Mouse (Mus musculus): ENCODE measurements around the gene Kidins220.

Gene Kidins220

DNA sequence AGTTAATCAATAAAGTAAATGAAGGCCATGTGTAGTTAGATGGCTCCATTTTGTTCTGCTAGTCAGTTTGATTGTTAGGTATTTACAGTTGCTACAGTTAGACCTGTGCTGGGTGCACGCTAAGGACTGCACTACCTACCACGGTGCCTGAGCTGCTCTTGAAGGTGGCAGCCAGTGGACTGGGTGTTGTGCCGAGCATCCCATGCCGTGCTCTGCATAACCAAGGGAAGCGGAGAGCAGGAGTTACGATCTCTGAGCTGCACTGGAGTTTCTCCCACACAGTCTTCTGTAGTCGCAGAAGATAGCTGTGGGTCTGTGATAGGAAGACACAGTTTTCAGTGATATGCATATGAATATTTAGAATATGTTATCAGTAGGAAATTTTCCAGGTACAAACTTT is 51.6 kb downstream of the Kidins220 start:
- no peak for DNase-seq (ENCODE audit: low spot score)

DNA sequence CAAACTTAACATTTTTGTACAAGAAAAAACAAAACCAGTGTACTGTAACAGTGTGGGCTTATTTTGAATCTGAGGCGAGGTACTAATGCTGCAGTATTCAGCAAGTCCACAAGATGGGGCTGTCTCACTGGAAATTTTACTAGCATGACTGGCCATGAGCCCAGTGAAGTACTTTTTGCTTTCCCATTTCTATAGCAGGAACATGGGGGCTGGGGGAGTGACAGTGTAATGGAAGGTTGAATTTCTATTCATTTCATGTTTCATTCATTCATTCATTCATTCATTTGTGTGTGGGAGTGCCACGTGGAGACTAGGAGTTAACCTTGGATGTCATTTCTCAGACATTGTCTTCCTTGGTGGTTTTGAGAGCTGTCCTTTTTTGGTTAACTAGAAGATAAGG is 52.7 kb downstream of the Kidins220 start:
- DNase-seq (ENCODE audit: low spot score) = peak; percentile 54

DNA sequence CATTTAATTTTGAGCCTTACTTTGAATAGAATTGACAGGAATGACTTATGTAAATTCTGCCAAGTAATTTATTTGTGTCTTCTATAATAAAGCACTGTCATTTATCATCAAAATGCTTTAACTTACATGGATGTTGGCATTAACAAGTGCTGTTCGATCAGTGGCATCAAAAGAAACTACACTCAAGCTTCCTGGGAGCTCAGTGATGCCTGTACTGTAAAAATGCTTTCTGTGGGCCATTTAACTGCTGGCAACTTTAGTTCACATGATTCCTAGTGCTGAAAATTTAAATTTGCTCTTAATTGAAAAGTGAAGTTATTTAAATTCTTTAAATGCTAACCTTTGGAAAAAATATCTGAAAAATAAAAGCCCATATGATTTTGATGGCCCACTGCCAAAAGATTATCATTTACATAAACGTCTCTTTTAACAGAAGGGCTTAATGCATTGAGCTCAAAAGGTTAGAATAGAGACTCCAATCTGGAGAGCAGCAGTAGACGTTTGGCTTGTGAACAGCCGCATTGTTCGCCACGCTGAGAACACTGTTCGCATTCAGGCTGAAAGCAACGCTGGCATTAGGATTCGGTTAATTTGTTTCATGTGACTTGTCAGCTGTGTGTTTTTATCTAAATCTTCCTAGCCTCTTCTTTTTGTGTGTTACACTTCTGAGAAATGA is 59.1 kb downstream of the Kidins220 start:
- DNase-seq (ENCODE audit: low spot score) = no peak

DNA sequence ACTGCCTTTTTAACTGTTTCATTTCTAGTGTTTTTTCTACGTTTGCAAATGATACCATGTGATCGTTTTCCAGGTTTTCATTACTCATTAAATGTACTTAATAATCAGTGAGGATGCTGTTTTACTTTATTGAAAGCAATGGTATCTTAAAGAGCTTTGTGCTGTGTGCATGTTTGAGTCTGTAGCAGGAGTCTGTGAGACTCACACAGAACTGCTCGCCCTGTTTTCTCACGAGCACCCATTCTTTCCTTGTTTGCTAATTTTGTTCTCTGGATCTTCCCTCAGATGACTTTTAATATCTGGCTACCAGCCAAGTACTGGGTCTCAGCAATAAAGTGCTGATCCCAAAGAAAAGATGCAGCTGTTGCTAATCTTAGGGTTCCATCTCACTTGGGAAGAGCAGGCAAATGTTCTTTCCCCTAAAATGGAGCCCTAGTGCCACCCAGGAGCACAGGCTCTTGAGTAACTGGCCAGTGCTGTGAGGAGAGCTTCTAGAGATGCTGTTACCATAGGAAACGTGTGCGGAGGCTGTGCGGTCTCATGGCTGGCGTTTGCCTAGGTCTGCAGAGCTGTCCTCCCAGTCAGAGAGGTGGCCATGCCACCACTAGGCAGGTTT is 59.7 kb downstream of the Kidins220 start:
- DNase-seq (ENCODE audit: low spot score) = no peak

DNA sequence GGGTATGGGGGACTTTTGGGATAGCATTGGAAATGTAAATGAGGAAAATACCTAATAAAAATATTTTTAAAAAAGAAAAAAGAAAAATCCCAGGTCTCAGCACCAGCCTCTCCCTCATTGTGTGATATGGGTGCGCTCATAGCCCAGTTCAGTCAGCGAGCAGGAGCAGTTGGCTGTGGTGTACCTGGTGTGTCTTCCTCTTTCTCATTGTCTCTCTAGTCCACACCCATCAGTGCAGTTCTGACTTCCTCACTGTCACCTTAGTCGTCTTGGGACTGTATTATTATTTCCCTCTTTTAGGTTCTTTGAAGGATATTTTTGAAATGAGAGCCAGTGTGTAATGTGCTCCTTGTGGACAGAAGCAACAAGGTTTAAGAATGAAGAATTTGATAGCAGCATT is 61.3 kb downstream of the Kidins220 start:
- no peak for DNase-seq (ENCODE audit: low spot score)

DNA sequence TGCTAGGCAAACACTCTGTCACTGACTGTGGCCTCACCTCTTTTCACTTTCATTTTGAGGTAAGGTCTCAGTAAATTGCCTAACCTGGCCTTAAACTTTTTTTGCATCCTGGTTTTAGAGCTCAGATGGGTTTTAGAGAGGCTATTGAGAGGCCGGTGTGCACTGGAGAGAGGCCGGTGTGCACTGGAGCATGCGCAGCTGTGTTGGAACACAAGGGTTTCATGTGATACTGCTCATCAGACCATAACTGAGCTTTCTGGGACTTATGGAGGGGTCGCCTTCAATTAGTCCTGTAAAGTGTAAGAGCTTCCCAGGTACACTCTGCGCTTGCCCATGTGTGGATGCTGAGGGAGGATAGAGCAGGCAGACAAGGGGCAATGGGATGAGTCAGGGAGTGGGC is 62.5 kb downstream of the Kidins220 start:
- DNase-seq (ENCODE audit: low spot score) = no peak

DNA sequence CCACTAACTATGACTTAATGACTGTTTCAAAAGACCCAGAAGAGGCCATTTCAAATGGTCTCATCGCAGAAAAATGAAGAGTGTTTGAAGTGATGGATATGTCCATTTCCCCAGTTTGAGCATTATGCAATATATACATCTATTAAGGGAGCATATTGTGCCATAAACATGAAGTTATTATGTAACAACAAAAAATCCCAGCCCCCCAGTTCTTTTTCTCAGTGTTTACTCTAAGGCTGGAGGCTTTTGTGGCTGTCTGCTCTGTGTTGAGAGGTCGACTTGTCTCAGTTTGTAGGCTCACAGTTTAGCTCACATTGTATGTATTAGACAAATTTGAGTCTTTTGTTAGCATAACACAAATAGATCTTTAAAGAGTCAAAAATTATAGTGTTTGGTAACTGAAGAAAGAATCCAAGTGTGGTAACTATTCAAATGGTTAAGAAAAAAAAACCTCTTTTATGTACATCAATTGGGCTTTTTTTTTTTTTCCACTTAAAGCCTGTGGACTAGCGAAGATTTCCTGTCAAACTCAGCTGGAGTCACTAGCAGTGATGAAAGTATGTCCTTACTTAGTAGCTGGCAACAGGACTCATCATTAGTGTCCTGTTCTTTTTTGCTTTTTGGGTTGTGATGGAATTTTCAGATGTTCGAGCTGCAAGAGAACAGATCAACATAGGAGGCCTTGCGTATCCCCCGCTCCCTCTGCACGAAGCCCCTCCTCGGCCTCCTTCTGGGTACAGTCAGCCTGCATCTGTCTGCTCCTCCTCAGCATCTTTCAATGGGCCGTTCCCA is 63.2 kb downstream of the Kidins220 start:
- DNase-seq (ENCODE audit: low spot score) = no peak

DNA sequence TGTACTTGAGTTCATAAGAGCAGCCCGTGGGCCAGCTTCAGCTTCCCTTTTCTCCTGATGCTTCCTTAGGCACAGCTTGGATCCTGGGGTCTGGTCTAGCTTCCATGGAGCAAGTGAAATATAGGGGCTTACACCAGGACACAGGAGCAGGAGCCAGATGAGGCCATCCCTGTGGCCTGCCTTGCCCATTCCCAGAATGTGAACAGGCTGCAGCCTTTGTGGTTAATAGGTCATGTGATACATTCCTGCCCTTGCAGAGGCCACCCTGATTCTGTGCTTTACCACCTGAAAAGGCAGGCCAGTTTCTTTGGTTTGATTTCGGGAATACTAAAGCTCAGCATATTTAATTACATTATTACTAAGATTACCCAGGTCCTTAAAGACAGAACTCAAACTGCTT is 69.3 kb downstream of the Kidins220 start:
- DNase-seq (ENCODE audit: low spot score) = no peak

DNA sequence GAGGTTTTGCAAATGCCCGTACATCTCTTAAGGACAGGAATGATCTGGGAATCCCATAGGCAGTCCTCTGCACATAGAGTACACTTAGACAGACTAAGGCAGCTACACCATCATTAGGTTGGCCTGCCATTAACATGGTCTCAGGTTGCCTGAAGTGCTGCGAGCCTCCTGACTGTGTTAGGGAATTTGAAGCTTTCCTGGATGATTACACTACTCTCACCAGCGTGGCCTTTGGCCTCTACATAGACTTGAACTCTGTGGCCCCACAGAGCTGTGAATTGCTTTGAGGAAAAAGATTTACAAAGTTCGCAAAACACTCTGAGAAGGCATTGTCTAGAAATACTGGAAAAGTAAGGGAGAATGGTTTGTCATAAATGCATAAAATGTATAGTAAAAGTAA is 69.9 kb downstream of the Kidins220 start:
- DNase-seq (ENCODE audit: low spot score) = no peak

DNA sequence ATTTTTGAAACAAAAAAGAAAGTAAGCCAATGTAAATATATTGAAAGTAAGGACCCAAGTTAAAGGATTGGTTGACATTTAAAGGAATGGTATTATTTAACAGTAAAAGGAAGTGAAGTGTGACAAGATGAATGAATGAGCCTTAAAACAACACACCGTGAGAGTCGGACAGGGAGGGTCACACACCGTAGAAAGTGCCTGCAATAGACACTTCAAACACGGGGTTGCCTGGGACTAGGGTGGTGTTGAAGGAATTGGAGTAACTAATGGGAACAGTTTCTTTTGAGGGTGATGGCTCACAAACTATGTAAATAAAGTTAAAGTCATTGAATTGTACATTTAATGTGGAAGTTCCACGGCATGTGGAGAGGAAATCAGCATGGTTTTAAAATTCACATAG is 74.5 kb downstream of the Kidins220 start:
- DNase-seq (ENCODE audit: low spot score) = no peak

DNA sequence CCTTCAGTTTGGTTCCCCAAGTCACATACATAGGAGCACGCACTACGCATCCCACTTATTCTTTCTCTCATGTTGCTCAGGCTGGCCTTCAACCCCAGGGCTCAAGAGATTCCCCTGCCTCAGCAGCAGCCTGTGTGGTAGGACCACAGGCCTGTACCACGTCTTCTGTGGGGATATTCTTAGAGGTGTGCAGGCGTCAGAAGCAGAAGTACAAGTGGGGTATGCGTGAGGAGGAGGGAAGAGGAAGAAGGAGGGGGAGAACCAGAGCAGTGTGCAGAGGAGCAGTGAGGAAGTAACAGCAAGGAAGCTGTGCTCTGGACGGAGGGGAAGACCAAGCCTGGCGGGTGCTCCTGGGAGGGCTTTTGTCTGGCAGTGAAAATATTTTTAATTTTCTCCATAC is 79.8 kb downstream of the Kidins220 start:
- no peak for DNase-seq (ENCODE audit: low spot score)

DNA sequence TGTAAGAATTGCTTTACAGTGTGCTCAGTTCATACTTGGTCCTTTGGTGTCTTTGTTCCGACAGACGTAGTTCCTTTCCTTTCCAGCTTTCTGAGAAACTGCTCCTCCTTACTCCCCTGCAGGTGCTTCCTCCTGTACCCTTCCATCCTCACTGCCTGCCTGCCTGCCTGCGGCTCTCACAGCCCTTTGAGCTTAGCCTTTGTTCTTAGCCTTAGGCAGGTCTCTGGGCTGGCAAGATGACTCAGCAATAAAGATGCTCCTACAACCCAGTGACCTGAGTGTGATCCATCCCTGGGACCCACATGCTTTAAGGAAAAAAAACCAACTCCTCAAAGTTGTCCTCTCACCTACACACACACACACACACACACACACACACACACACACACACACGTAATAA is 80.2 kb downstream of the Kidins220 start:
- no peak for DNase-seq (ENCODE audit: low spot score)

DNA sequence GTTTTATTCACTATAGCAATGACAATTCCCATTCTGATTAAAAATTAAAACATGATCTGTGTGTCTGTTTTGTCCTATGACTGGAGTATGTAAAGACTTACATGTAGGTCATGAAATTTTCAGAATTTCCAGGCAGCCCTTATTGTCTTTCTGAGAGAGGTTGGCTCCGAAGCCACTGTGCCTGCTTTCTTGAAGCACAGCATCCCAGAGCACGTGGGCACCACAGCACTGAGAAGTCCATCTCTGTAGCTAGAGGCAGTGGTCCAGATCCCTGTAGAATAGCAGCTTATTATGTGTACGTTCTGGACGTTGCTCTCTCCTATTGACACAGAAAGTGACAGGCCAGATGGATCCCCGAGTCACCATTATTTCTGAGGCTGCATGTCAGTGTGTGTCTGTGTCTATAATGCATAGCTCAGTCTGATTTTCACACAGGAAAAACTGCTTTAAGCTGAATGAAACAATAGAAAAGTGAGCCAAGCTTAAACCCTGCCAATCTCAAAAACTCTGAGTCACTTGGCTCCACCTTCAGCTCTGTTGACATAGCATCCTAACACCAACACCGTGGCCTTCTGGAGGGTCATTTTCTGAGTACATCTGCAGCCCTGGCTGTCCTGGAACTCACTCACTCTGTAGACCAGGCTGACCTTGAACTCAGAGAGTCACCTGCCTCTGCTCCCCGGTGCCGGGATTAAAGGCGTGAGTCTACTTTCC is 84.9 kb downstream of the Kidins220 start:
- DNase-seq (ENCODE audit: low spot score) = no peak

DNA sequence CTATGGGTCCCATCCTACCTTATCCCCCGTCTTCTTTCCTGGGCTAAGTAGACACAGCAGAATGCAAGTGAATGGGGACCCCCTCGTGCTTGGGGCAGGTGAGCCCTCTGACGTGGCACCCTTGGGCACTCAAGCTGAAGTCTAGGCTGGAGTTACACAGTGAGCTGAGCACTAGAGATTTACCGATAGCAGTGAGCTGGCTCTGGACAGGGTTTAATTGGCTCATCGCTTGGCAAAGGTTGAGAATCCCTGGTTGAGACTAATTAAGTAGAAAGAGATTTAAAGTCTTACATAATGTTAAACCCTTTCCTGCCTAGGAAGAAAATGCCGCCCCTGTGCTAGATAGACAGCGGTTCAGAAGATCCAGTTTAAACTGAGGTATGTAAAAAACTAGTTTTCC is 86.2 kb downstream of the Kidins220 start:
- no peak for DNase-seq (ENCODE audit: low spot score)

DNA sequence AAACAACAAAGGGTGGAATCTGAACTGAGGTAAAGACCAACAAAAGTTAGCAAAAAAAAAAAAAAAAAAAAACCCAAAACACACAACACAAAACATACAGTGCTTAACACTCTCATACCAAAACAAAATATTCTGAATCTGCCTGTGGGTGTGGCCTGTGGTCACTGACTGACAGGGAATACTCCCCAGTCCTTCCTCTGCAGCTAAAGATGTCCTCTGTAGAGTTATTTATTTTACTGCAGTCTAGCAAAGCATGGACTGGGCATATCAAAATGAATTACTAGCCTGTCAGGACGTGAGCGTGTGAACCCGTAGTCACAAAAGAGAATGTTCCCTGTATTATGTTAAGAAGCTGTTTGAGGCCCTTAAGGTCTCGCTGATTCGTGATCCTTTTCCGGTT is 87.5 kb downstream of the Kidins220 start:
- no peak for DNase-seq (ENCODE audit: low spot score)

DNA sequence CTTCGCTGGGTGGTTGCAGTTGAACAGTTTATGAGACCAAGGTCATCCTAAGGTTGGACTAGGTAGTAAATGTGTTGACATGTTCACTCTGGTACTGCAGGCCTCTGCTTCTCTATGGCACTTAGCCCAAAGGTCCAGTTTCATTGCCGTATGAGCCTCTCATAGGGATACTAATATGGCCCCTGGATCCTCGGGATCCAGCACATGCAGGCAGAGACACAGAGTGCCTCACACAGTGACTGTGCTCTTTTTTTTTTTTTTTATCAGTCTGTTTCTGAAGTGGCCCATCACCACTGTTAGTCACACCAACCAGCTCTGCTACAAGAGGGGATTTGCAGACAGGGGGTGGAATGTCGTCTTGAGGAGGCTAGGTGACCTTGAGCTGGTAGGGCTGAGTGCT is 98.6 kb downstream of the Kidins220 start:
- DNase-seq (ENCODE audit: low spot score) = no peak

DNA sequence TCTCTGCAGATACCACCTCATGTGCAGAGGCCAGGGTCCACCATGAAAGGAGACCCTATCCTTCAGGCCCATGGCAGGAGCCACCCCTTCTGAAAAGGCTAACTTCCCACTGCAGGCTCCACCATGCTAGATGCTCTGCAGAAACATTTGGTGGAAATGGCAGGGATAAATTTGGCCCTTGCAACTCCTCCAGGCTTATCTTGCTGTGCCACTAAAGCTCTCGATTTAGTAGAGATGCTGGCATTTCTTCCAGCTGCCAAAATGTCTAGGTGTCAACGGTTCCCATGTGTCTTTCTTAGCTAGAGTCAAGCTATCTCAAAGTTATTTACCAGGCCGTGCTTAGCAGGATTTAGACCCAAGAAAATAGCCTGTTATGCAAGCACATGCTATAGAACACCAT is 99.6 kb downstream of the Kidins220 start:
- no peak for DNase-seq (ENCODE audit: low spot score)

DNA sequence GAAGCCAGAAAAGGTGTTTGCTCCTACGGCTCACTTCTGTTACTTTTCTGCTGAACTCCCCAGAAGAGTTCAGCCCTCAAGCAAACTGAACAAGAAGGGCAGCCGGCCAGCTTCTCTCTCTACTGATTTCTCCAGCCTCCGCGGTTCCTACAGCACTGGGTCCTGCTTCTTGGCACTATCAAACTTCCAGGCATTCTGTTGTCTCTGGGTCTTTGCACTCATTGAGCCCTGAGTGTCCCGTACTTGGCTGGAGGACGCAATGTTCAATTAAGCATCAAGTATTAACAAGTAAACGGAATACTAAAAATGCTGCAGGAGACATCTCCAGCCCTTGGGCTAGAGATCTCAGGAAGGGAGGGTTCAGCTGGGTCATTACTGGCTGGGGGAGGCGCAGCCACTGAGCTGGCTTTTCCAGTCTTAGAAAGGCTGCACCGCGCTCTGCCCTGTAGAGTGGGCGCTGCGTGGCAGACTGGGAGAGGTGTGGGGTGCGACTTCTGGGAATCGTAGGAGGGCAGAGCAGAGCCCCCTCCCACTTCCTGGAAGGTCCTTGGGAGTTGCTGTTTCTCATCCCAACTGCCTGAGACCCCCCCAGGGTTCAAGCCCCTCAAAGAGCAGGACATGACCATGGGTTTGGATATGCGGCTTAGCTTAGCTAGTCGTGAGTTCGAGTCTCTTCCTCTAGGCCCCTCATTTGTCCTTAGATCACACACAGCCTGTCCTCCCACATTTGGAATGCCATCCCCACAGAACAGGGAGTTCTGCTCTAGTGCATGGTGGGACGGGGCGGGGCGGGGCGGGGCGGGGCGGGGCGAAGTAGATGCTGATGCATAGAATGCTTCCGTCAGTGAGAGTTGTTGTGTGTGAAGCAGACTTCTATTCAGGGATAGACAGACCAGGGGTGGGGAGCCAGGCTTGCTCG is 108.8 kb downstream of the Kidins220 start:
- no peak for DNase-seq (ENCODE audit: low spot score)

DNA sequence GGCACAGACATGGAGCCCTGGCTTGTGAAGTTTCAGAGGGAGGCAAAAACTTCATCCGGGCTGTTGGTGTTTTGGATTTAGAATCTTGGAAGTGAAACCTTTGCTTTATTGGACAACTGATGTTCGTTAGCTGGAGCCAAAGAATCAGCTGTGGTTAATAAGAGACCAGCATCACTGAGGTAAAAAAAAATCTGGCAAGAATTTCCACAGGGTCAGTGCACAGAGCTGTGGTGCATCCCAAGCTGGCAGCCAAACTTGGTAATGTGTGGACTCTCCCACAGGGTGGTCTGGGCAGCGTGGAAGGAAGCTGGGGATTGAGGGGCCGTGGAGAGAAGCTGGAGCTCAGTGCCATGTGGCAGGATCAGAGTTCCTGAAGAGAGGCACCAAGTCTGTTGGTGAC is 112.2 kb downstream of the Kidins220 start:
- no peak for DNase-seq (ENCODE audit: low spot score)

DNA sequence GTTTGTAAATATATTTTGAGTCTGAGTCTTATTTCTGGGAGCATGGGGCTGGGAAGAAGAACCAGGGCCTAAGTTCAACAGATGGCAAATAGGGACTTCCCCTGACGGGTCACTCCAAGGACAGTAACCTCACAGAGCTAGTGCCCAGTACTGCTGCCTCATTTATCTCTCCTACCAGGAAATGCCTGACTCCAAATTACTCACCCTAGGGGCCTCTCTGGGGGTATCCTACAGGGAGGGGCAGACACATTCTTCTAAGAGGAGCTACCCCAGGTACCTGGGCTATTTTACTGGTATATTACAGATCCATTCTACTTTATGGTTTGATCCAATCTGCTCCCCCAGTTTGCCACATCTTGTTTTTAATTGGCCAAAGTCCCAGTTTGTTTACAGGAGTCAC is 114.7 kb downstream of the Kidins220 start:
- DNase-seq (ENCODE audit: low spot score) = no peak

DNA sequence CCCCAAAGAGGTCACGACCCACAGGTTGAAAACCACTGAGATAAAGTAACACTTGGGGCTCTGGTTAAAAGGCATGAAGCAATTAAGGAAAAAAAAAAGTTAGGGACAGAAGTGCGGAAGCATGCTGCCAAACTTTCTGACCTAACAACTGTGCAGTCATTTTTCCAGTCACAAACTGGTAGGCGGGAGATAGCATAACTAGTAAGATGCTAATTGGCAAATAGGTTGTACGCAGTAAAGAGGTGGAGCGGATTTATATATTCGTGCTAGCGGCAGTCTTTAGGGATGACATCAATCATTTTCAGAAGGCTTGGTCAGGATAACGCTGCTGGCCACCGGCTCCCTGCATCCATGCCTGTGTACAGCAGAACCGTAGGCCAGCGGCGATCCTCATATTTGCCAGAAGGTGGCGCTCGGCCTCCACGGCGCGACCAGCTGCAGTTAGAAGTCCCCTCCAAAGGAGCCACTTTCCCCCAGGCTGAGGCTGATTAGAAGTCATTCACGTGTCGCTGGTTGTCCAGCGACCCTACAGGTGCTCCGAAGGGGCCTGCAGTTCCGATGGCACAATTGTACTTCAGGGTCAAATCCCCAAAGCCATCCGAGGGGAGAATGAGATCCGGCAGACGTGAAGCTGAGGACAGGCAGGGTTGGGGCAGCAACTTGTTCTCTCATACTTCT is 117.4 kb downstream of the Kidins220 start:
- DNase-seq (ENCODE audit: low spot score) = peak; percentile 88
